Comparison of ENCODE assay signal across 22 mouse cellular contexts in genomic region chr6:148328928-148329327, GRCm38 (mm10).
"Had no signal": no experiment of that assay in that cellular context is flagged by ENCODE, and none has a peak within 500 bp of the region (broad histone marks: within the 10 kb centered on the region; RNA-seq: fewer than 3 reads in every experiment).

No protein-coding gene starts in this region.

- H3K9ac ChIP-seq: limb, embryonic 13.5 days; liver, embryonic 12.5 days; liver, embryonic 15.5 days; lung, embryonic 15.5 days; midbrain, embryonic 13.5 days; neural tube, embryonic 13.5 days had no signal

- H3K36me3 ChIP-seq: limb, embryonic 10.5 days; limb, embryonic 13.5 days; liver, embryonic 12.5 days; liver, embryonic 15.5 days; lung, embryonic 15.5 days; midbrain, embryonic 10.5 days; midbrain, embryonic 13.5 days; neural tube, embryonic 13.5 days had no signal

- H3K27me3 ChIP-seq: limb, embryonic 13.5 days; liver, embryonic 12.5 days; liver, embryonic 15.5 days; lung, embryonic 15.5 days; midbrain, embryonic 13.5 days; neural tube, embryonic 13.5 days had no signal

- H3K4me1 ChIP-seq: limb, embryonic 10.5 days; limb, embryonic 13.5 days; liver, embryonic 12.5 days; liver, embryonic 15.5 days; lung, embryonic 15.5 days; megakaryocyte, embryonic 14.5 days; midbrain, embryonic 10.5 days; midbrain, embryonic 13.5 days; neural tube, embryonic 13.5 days had no signal

- H3K4me2 ChIP-seq: limb, embryonic 13.5 days; liver, embryonic 12.5 days; liver, embryonic 15.5 days; lung, embryonic 15.5 days; midbrain, embryonic 13.5 days; neural tube, embryonic 13.5 days had no signal

- H3K9me3 ChIP-seq: limb, embryonic 10.5 days; limb, embryonic 13.5 days; liver, embryonic 12.5 days; liver, embryonic 15.5 days; lung, embryonic 15.5 days; midbrain, embryonic 10.5 days; midbrain, embryonic 13.5 days; neural tube, embryonic 13.5 days had no signal

- H3K4me3 ChIP-seq: limb, embryonic 10.5 days; limb, embryonic 13.5 days; liver, embryonic 12.5 days; liver, embryonic 15.5 days; lung, embryonic 15.5 days; megakaryocyte, embryonic 14.5 days; midbrain, embryonic 10.5 days; midbrain, embryonic 13.5 days; myocyte; neural tube, embryonic 13.5 days had no signal

- H3K27ac ChIP-seq: limb, embryonic 10.5 days; limb, embryonic 13.5 days; liver, embryonic 12.5 days; liver, embryonic 15.5 days; lung, embryonic 15.5 days; midbrain, embryonic 10.5 days; midbrain, embryonic 13.5 days; neural tube, embryonic 13.5 days had no signal

- ATAC-seq: liver, embryonic 12.5 days; midbrain, embryonic 13.5 days; midbrain, embryonic 16.5 days had no signal

- DNase-seq: kidney, postnatal 10 days; kidney, postnatal 36 days; layer of hippocampus, postnatal 36 days; liver; lung, adult 18-20 months; lung, postnatal 10 days; lung, postnatal 36 days; retina, postnatal 1 day; right cerebral cortex, postnatal 25 days; thymus, adult 18-20 months; thymus, postnatal 36 days had no signal
